Mouse (Mus musculus): ENCODE results near the gene Fam53b. TPM values are rescaled to one million over a fixed set of nuclear protein-coding genes. Genes with fewer than 3 reads are reported as not detected.

Gene Fam53b
- polyA plus RNA-seq, 1 experiment: 26.5 TPM

- H3K36me3 ChIP-seq (ENCODE audit: control insufficient read depth, insufficient read depth): no peaks in the 10 kb centered on the region
These were observed 66.6 kb downstream of the Fam53b start for GRCm38 (mm10) chr7:132747096-132747495.

GRCm38 (mm10) chr7:132742912-132743311 is 70.8 kb downstream of the Fam53b start:
- Histone ChIP-seq H3K4me2 (ENCODE audit: low read depth) (no peak overlapping the region), H3K79me2 (ENCODE audit: control insufficient read depth, insufficient read depth) (no peaks in the 10 kb centered on the region), H3K36me3 (ENCODE audit: control insufficient read depth, insufficient read depth) (no peaks in the 10 kb centered on the region), H3ac (ENCODE audit: control insufficient read depth, insufficient read length) (no peak overlapping the region), H3K4me3 (no peak overlapping the region), H3K27me3 (ENCODE audit: control insufficient read depth, insufficient read depth, insufficient read length) (no peaks in the 10 kb centered on the region)
- TF ChIP-seq USF1 (IDR thresholded peaks at IDR 0.05; ENCODE audit: low read depth) (no peak), TCF3 (IDR thresholded peaks at IDR 0.05; ENCODE audit: insufficient read length, low read depth) (no peak), MYOG (IDR thresholded peaks at IDR 0.05; ENCODE audit: control insufficient read depth in 1 of 3, insufficient read depth in 1 of 3, insufficient read length in 2 of 3, low read depth in 2 of 3) (no peak)

More at GRCm38 (mm10) chr7:132747096-132747495, 66.6 kb downstream of the Fam53b start:
- no peak overlapping the region for H3K4me3 ChIP-seq
- no peak overlapping the region for H3K4me2 ChIP-seq (ENCODE audit: low read depth)
- H3ac ChIP-seq (ENCODE audit: control insufficient read depth, insufficient read length): no peak overlapping the region
- no peaks in the 10 kb centered on the region for H3K27me3 ChIP-seq (ENCODE audit: control insufficient read depth, insufficient read depth, insufficient read length)
- TF ChIP-seq MYOD1 (IDR thresholded peaks at IDR 0.05; ENCODE audit: control insufficient read depth in 1 of 3, insufficient read length in 2 of 3, low read depth in 2 of 3) (no peak), MYOG (IDR thresholded peaks at IDR 0.05; ENCODE audit: control insufficient read depth in 1 of 3, insufficient read depth in 1 of 3, insufficient read length in 2 of 3, low read depth in 2 of 3) (no peak), MAX (IDR thresholded peaks at IDR 0.05; ENCODE audit: low read depth) (no peak), CEBPB (IDR thresholded peaks at IDR 0.05; ENCODE audit: insufficient read depth, poor library complexity, severe bottlenecking) (no peak), POLR2A (IDR thresholded peaks at IDR 0.05; ENCODE audit: insufficient read length, low read depth) (no peak), SRF (IDR thresholded peaks at IDR 0.05; ENCODE audit: control insufficient read depth, insufficient read length, low read depth) (no peak), TCF12 (IDR thresholded peaks at IDR 0.05; ENCODE audit: insufficient read depth, poor library complexity, severe bottlenecking) (no peak)
- no peaks in the 10 kb centered on the region for H3K79me2 ChIP-seq (ENCODE audit: control insufficient read depth, insufficient read depth)

- no peak overlapping the region for H3ac ChIP-seq (ENCODE audit: control insufficient read depth, insufficient read length)
These were observed 73.9 kb downstream of the Fam53b start for GRCm38 (mm10) chr7:132739829-132740228.

GRCm38 (mm10) chr7:132738844-132739243 is 74.8 kb downstream of the Fam53b start:
- TF ChIP-seq MYOD1 (IDR thresholded peaks at IDR 0.05; ENCODE audit: control insufficient read depth in 1 of 3, insufficient read length in 2 of 3, low read depth in 2 of 3): no peak
- Histone ChIP-seq H3K4me2 (ENCODE audit: low read depth) (no peak overlapping the region), H3K79me2 (ENCODE audit: control insufficient read depth, insufficient read depth) (no peaks in the 10 kb centered on the region), H3K4me3 (no peak overlapping the region), H3K36me3 (ENCODE audit: control insufficient read depth, insufficient read depth) (no peaks in the 10 kb centered on the region), H3ac (ENCODE audit: control insufficient read depth, insufficient read length) (no peak overlapping the region), H3K27me3 (ENCODE audit: control insufficient read depth, insufficient read depth, insufficient read length) (no peaks in the 10 kb centered on the region)

More at GRCm38 (mm10) chr7:132739829-132740228, 73.9 kb downstream of the Fam53b start:
- Histone ChIP-seq H3K4me2 (ENCODE audit: low read depth) (no peak overlapping the region), H3K27me3 (ENCODE audit: control insufficient read depth, insufficient read depth, insufficient read length) (no peaks in the 10 kb centered on the region), H3K4me3 (no peak overlapping the region), H3K79me2 (ENCODE audit: control insufficient read depth, insufficient read depth) (no peaks in the 10 kb centered on the region), H3K36me3 (ENCODE audit: control insufficient read depth, insufficient read depth) (no peaks in the 10 kb centered on the region)
- TF ChIP-seq MYOG (IDR thresholded peaks at IDR 0.05; ENCODE audit: control insufficient read depth in 1 of 3, insufficient read depth in 1 of 3, insufficient read length in 2 of 3, low read depth in 2 of 3): no peak
- TF ChIP-seq TCF12 (IDR thresholded peaks at IDR 0.05; ENCODE audit: insufficient read depth, poor library complexity, severe bottlenecking): no peak
- no peak for TF ChIP-seq POLR2A (IDR thresholded peaks at IDR 0.05; ENCODE audit: insufficient read length, low read depth)
- TF ChIP-seq MYOD1 (IDR thresholded peaks at IDR 0.05; ENCODE audit: control insufficient read depth in 1 of 3, insufficient read length in 2 of 3, low read depth in 2 of 3): no peak
- no peak for TF ChIP-seq USF1 (IDR thresholded peaks at IDR 0.05; ENCODE audit: low read depth)
- no peak for TF ChIP-seq REST (IDR thresholded peaks at IDR 0.05; ENCODE audit: insufficient read depth, insufficient read length)
- no peak for TF ChIP-seq CEBPB (IDR thresholded peaks at IDR 0.05; ENCODE audit: insufficient read depth, poor library complexity, severe bottlenecking)
- TF ChIP-seq TCF3 (IDR thresholded peaks at IDR 0.05; ENCODE audit: insufficient read length, low read depth): no peak
- no peak for TF ChIP-seq SRF (IDR thresholded peaks at IDR 0.05; ENCODE audit: control insufficient read depth, insufficient read length, low read depth)
- no peak for TF ChIP-seq MAX (IDR thresholded peaks at IDR 0.05; ENCODE audit: low read depth)
- no peak for TF ChIP-seq E2F4 (IDR thresholded peaks at IDR 0.05; ENCODE audit: insufficient read depth)
- TF ChIP-seq POLR2AphosphoS2 (IDR thresholded peaks at IDR 0.05; ENCODE audit: insufficient read length, low read depth): no peak

GRCm38 (mm10) chr7:132736099-132736862 is 77.4 kb downstream of the Fam53b start:
- Histone ChIP-seq H3K79me2 (ENCODE audit: control insufficient read depth, insufficient read depth) (no peaks in the 10 kb centered on the region), H3K36me3 (ENCODE audit: control insufficient read depth, insufficient read depth) (no peaks in the 10 kb centered on the region), H3K4me2 (ENCODE audit: low read depth) (peak overlapping the region; percentile 22), H3K4me3 (no peak overlapping the region), H3ac (ENCODE audit: control insufficient read depth, insufficient read length) (no peak overlapping the region), H3K27me3 (ENCODE audit: control insufficient read depth, insufficient read depth, insufficient read length) (no peaks in the 10 kb centered on the region)
- peak in 1 of 3 experiments; percentile 39 for TF ChIP-seq MYOG (IDR thresholded peaks at IDR 0.05; ENCODE audit: control insufficient read depth in 1 of 3, insufficient read depth in 1 of 3, insufficient read length in 2 of 3, low read depth in 2 of 3)
- no peak for TF ChIP-seq E2F4 (IDR thresholded peaks at IDR 0.05; ENCODE audit: insufficient read depth)
